Mouse (Mus musculus) left cerebral cortex, adult 11 months (tissue): ENCODE measurements around the gene Bcr.

Source experiments
- DNase-seq: peaks from one replicate; pipeline ENCODE4 v3.0.0; 2022; ENCODE audit warnings: low spot score

Gene Bcr

GRCm38 (mm10) chr10:75095216-75095615 is 34.8 kb downstream of the Bcr start:
- DNase-seq, result no peak

- no peak for DNase-seq
Measured at GRCm38 (mm10) chr10:75098446-75099183, 38.2 kb downstream of the Bcr start.

GRCm38 (mm10) chr10:75100298-75100697 is 39.9 kb downstream of the Bcr start:
- no peak for DNase-seq

- no peak for DNase-seq
Measured at GRCm38 (mm10) chr10:75103502-75103901, 43.1 kb downstream of the Bcr start.

GRCm38 (mm10) chr10:75104191-75105098 is 44.1 kb downstream of the Bcr start:
- DNase-seq, result no peak

- no peak for DNase-seq
Measured at GRCm38 (mm10) chr10:75105099-75105461, 44.7 kb downstream of the Bcr start.

GRCm38 (mm10) chr10:75105687-75106086 is 45.3 kb downstream of the Bcr start:
- no peak for DNase-seq

GRCm38 (mm10) chr10:75106940-75107381 is 46.6 kb downstream of the Bcr start:
- no peak for DNase-seq

- DNase-seq, result no peak
Measured at GRCm38 (mm10) chr10:75108092-75108491, 47.7 kb downstream of the Bcr start.

- DNase-seq, result no peak
Measured at GRCm38 (mm10) chr10:75111446-75112201, 51.2 kb downstream of the Bcr start.

- no peak for DNase-seq
Measured at GRCm38 (mm10) chr10:75112405-75112804, 52.0 kb downstream of the Bcr start.

- DNase-seq, result no peak
Measured at GRCm38 (mm10) chr10:75113620-75114019, 53.2 kb downstream of the Bcr start.

GRCm38 (mm10) chr10:75115240-75115639 is 54.8 kb downstream of the Bcr start:
- no peak for DNase-seq

GRCm38 (mm10) chr10:75116842-75117457 is 56.6 kb downstream of the Bcr start:
- no peak for DNase-seq

- DNase-seq, result no peak
Measured at GRCm38 (mm10) chr10:75118444-75118843, 58.1 kb downstream of the Bcr start.

- DNase-seq, result no peak
Measured at GRCm38 (mm10) chr10:75119396-75119795, 59.0 kb downstream of the Bcr start.

GRCm38 (mm10) chr10:75120176-75120575 is 59.8 kb downstream of the Bcr start:
- no peak for DNase-seq

GRCm38 (mm10) chr10:75121028-75121427 is 60.6 kb downstream of the Bcr start:
- no peak for DNase-seq

GRCm38 (mm10) chr10:75125577-75125976 is 65.2 kb downstream of the Bcr start:
- no peak for DNase-seq

GRCm38 (mm10) chr10:75129283-75129710 is 68.9 kb downstream of the Bcr start:
- DNase-seq, result no peak

- DNase-seq, result no peak
Measured at GRCm38 (mm10) chr10:75130372-75131046, 70.1 kb downstream of the Bcr start.
